Mouse (Mus musculus) testis, adult 2 months (tissue): ENCODE results near the gene Pthlh. TPM values are rescaled to one million over a fixed set of nuclear protein-coding genes. Genes with fewer than 3 reads are reported as not detected.

ENCODE experiments used
- H3K27ac ChIP-seq: fragments of 200-500 bp; 2 replicates; pipeline ENCODE4 v1.5.1; 2012; ENCODE audit warnings: low read depth, low read length; ENCODE audit not compliant: control insufficient read depth, insufficient read depth
- H3K27me3 ChIP-seq: fragments of 200-500 bp; 2 replicates; pipeline ENCODE4 v1.6.1; 2012; ENCODE audit warnings: mild to moderate bottlenecking, low read length, moderate library complexity; ENCODE audit not compliant: control insufficient read depth, insufficient read depth
- H3K36me3 ChIP-seq: fragments of 200-500 bp; 2 replicates; pipeline ENCODE4 v1.6.1; 2012; ENCODE audit warnings: mild to moderate bottlenecking, low read length; ENCODE audit not compliant: control insufficient read depth, insufficient read depth
- H3K4me1 ChIP-seq: fragments of 200-500 bp; 2 replicates; pipeline ENCODE4 v1.6.1; 2012; ENCODE audit warnings: low read length; ENCODE audit not compliant: control insufficient read depth, insufficient read depth
- H3K4me3 ChIP-seq: fragments of 200-500 bp; 2 replicates; pipeline ENCODE4 v1.5.1; 2012; ENCODE audit warnings: low read depth, mild to moderate bottlenecking, low read length, moderate library complexity, mixed read lengths; ENCODE audit not compliant: control insufficient read depth
- CTCF ChIP-seq: fragments of 200-500 bp; IDR thresholded peaks from 2 replicates; pipeline ENCODE4 v1.5.1; 2012; ENCODE audit warnings: low read depth, mild to moderate bottlenecking, inconsistent platforms, low read length, moderate library complexity; ENCODE audit not compliant: control insufficient read depth, insufficient read depth, insufficient replicate concordance
- POLR2A ChIP-seq: fragments of 200-500 bp; IDR thresholded peaks from 2 replicates; pipeline ENCODE4 v1.6.1; 2012; ENCODE audit warnings: low read depth, mild to moderate bottlenecking, inconsistent platforms, low read length, moderate library complexity; ENCODE audit not compliant: control insufficient read depth
- polyA plus RNA-seq: library from polyadenylated mRNA; depleted of rRNA; stranded (reverse); fragments of >200 nt; gene quantifications from 2 replicates; pipeline ENCODE4 v1.2.3, GENCODE M21; 2012; rRNA removed

Gene Pthlh
- polyA plus RNA-seq, 1 experiment: 0.07 TPM

DNA sequence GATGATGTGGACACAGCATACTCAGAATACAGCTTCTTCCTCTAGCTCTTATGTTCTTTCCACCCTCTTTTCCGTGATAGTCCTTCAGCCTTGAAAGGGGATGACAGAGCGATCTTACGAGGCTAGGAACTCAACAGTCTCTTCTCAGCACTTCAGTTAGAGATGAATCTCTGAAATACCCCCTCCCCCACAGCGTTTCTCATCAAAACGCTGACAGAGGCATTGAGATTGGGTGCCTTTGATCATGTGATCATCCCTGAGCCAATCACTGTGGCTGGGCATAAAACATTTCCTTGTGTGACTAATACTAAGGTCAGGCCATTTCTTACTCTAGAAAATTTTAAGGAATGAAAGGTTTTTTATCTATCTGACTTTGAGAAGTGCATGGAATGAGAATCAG, 20.3 kb downstream of the Pthlh start:
- TF ChIP-seq CTCF (no peak), POLR2A (no peak)
- Histone ChIP-seq H3K36me3 (no peaks in the 10 kb centered on the region), H3K4me1 (no peaks in the 10 kb centered on the region; the same call in 1 of the 2 replicates), H3K4me3 (peak overlapping the region; percentile 66; the same call in 1 of the 2 replicates), H3K27me3 (no peaks in the 10 kb centered on the region), H3K27ac (peak overlapping the region; percentile 48)

DNA sequence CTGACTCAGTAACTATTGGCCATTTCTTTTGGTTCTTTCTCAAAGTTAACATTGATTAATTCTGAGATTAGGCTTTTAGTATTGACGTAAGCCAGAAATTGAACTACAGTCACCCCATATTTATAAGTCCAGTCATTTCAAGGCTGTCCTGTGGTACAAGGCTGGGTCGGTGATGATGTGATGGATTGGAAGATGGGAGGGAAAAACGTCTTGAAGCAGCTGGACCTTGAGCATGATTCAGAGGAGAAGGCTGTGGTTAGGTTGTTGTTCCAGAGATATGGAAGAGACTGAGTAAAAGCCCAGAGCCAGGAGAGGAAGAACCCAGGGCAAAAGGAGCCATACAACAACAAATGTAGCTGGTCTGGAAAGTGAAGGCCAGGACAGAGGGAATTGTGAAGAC, 22.4 kb downstream of the Pthlh start:
- Histone ChIP-seq H3K4me1 (no peaks in the 10 kb centered on the region; the same call in 1 of the 2 replicates), H3K27me3 (no peaks in the 10 kb centered on the region), H3K36me3 (no peaks in the 10 kb centered on the region), H3K4me3 (no peak overlapping the region), H3K27ac (no peak overlapping the region)
- no peak for TF ChIP-seq CTCF
- TF ChIP-seq POLR2A: no peak

DNA sequence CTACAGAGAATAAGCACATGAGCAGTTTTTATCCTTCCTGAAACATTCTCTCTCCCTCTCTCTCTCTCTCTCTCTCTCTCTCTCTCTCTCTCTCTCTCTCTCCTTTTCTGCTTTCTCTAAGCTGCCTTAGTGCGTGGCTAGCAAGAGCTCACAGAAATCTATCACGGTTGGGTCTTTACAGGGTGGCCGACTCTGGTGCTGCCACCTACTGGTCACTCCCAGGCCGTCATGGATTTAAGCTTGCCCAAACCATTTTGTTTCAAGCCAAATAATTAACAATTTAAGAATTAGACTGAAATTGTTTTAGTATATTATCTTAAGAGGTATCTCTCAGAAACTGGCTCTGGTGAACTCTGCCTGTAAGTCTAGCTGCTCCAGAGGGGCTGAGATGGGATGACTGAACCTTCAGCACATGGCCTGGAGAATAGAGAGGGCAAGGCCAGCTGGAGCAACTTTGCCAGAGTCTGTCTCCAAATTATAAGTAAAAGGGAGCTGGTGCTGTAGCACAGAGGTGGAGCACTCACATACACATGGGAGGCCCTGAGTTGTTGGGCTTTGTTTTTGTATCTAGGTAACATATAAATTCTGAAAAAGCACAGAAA, 23.7 kb downstream of the Pthlh start:
- TF ChIP-seq POLR2A (no peak), CTCF (peak; percentile 62; the same call in 1 of the 2 replicates)
- H3K36me3 ChIP-seq: no peaks in the 10 kb centered on the region
- H3K4me1 ChIP-seq: no peaks in the 10 kb centered on the region; the same call in 1 of the 2 replicates
- H3K27me3 ChIP-seq: no peaks in the 10 kb centered on the region
- no peak overlapping the region for H3K27ac ChIP-seq
- no peak overlapping the region for H3K4me3 ChIP-seq

DNA sequence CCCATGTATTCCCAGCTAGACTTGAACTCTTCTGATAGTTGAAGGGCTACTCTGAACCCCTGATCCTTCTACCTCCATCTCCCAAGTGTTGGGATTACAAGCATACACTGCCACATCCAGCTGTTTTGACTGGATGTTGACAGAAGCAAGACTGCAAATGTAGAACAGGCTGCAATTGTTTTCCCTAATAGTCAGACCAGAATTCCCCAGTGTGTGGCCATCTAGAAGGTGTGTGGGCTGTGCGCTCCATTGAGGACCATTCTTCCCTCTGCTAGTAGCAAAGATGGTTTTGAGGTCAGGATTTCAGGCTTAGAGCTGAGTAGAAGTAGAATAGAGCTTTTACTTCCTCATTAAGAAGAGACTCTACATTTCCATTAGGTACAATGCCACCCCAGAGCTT, 37.3 kb downstream of the Pthlh start:
- TF ChIP-seq POLR2A: no peak
- no peak for TF ChIP-seq CTCF
- H3K27ac ChIP-seq: no peak overlapping the region
- no peaks in the 10 kb centered on the region for H3K27me3 ChIP-seq
- no peak overlapping the region for H3K4me3 ChIP-seq
- H3K4me1 ChIP-seq: no peaks in the 10 kb centered on the region
- no peaks in the 10 kb centered on the region for H3K36me3 ChIP-seq

DNA sequence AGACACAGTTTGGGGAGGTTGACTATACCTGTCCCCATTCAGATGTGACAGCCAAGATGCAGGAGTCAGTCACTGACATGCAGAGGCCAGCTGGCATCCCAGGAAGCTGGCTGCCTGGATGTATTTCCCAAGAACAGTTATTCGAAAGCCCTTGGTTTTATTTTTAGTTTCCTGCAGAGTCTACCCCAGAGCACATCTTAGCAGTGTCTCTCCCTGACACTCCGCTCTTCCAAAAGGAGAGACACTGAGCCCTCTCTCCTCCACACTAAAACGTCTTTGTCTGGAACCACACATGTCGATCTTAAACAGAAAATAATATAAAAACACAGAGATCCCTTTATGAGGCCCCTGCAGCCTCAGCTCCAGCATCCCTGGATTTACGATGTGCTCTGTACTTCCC, 44.9 kb downstream of the Pthlh start:
- TF ChIP-seq POLR2A (no peak), CTCF (no peak)
- Histone ChIP-seq H3K27me3 (no peaks in the 10 kb centered on the region), H3K4me3 (no peak overlapping the region), H3K4me1 (no peaks in the 10 kb centered on the region), H3K36me3 (no peaks in the 10 kb centered on the region), H3K27ac (no peak overlapping the region)

DNA sequence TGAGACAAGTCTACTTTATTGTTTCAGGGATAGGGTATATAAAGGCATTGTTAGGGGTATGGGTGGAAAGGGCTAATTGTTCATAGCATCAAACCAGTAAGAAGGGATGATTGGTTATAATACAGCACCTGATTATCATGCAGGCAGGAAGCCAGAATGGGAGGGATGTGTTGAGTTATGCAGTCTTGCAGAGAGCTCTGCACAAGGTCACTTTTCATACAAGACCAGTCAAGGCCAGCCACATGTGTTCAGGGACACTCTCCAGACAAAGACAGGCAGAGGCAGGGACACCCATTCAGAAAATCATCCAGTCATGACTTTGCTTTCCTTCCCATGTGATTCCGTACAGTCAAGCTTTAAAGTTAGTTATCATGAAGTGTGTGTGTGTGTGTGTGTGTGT, 47.8 kb downstream of the Pthlh start:
- H3K4me1 ChIP-seq: no peaks in the 10 kb centered on the region
- no peaks in the 10 kb centered on the region for H3K36me3 ChIP-seq
- no peak overlapping the region for H3K4me3 ChIP-seq
- TF ChIP-seq POLR2A (no peak), CTCF (no peak)
- H3K27ac ChIP-seq: no peak overlapping the region
- no peaks in the 10 kb centered on the region for H3K27me3 ChIP-seq

DNA sequence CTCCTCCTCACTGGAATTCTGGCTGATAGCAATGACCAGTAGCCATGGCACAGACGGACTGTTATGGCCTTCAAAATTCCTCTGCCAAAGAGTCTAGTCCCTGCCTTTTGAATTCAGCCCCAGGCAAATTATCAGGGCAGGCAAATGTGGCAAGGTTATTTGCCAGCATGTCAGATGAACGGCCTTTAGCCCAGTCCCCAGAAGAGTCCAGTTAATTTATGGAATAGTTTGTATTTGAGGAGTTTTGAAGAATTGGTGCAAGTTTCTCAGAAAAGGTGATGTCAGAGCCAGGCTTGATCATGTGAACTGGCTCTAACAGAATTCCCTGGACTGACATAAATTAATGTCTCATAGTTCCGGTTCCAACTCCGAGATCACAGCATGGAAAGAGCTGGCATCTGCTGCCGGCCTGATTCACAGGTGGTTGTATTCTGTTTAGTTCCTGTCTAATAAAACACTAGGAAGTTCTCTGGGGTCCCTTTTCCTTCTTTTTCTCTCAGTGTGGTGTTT, 56.1 kb downstream of the Pthlh start:
- Histone ChIP-seq H3K4me1 (no peaks in the 10 kb centered on the region), H3K4me3 (no peak overlapping the region), H3K36me3 (no peaks in the 10 kb centered on the region), H3K27me3 (no peaks in the 10 kb centered on the region), H3K27ac (no peak overlapping the region)
- TF ChIP-seq CTCF (no peak), POLR2A (no peak)

Other genes starting within 250 kb of the Pthlh start
- 0.10 TPM in 2 replicates for gene Rep15, start 231.6 kb downstream of the Pthlh start, polyA plus RNA-seq
- gene Mrps35, start 221.4 kb downstream of the Pthlh start, polyA plus RNA-seq: 2.7 and 3.1 TPM in 2 replicates
- gene Mansc4, start 177.2 kb downstream of the Pthlh start, polyA plus RNA-seq: 1.1 and 1.3 TPM in 2 replicates
- gene Klhl42, start 172.8 kb downstream of the Pthlh start, polyA plus RNA-seq: 2.7 and 2.8 TPM in 2 replicates
- gene Ccdc91, start 211.6 kb upstream of the Pthlh start, polyA plus RNA-seq: 973 and 1,093 TPM in 2 replicates